ENCODE assay signal across 8 mouse cellular contexts in genomic region chr3:122420410-122420774, GRCm38 (mm10).
A peak's percentile ranks its signal among the peaks of the same experiment; 100 is the strongest.
DNase-seq lines count a peak whose midpoint lies in the region; ATAC-seq and TF ChIP-seq lines count a peak whose summit lies in the region.

No protein-coding gene starts in this region.

- peak; percentile 82 for ATAC-seq in forebrain, postnatal 0 days
- ATAC-seq in hindbrain, embryonic 14.5 days (ENCODE audit: low FRiP score) = peak; percentile 67
- 0 out of 2 replicates have a peak, but pooled peaks have one; percentile 3 for ATAC-seq in limb, embryonic 12.5 days (ENCODE audit: insufficient number of reproducible peaks, insufficient read depth, low FRiP score, low TSS enrichment, low read depth)
- ATAC-seq in midbrain, embryonic 14.5 days (ENCODE audit: low FRiP score, low TSS enrichment) = peak; percentile 53

- H3K9ac ChIP-seq in forebrain, postnatal 0 days = peak overlapping the region; percentile 26
- peak overlapping the region; percentile 78 for H3K9ac ChIP-seq in hindbrain, embryonic 14.5 days
- peak overlapping the region; percentile 79 for H3K9ac ChIP-seq in limb, embryonic 12.5 days (replicated peaks)
- peak overlapping the region; percentile 60 for H3K9ac ChIP-seq in midbrain, embryonic 14.5 days (replicated peaks; ENCODE audit: low read length)

- H3K9me3 ChIP-seq in forebrain, postnatal 0 days (ENCODE audit: low read length) = no peaks in the 10 kb centered on the region
- no peaks in the 10 kb centered on the region for H3K9me3 ChIP-seq in hindbrain, embryonic 14.5 days (ENCODE audit: control insufficient read depth, low read length)
- no peaks in the 10 kb centered on the region for H3K9me3 ChIP-seq in limb, embryonic 12.5 days
- no peaks in the 10 kb centered on the region for H3K9me3 ChIP-seq in midbrain, embryonic 14.5 days (ENCODE audit: control insufficient read depth, low read length)

- H3K36me3 ChIP-seq in forebrain, postnatal 0 days (ENCODE audit: insufficient read depth) = no peaks in the 10 kb centered on the region
- H3K36me3 ChIP-seq in hindbrain, embryonic 14.5 days (replicated peaks; ENCODE audit: control insufficient read depth, insufficient read depth) = no peaks in the 10 kb centered on the region
- no peaks in the 10 kb centered on the region for H3K36me3 ChIP-seq in limb, embryonic 12.5 days
- H3K36me3 ChIP-seq in midbrain, embryonic 14.5 days (ENCODE audit: control insufficient read depth, insufficient read depth, low read length) = no peaks in the 10 kb centered on the region

- peak overlapping the region; percentile 86 for H3K27ac ChIP-seq in layer of hippocampus, adult 2 months
- peak overlapping the region; percentile 59; the same call in 1 of the 2 replicates for H3K27ac ChIP-seq in forebrain, postnatal 0 days (ENCODE audit: low read depth, low read length)
- peak overlapping the region; percentile 71 for H3K27ac ChIP-seq in hindbrain, embryonic 14.5 days
- H3K27ac ChIP-seq in limb, embryonic 12.5 days = peak overlapping the region; percentile 64; the same call in 1 of the 2 replicates
- peak overlapping the region; percentile 69 for H3K27ac ChIP-seq in midbrain, embryonic 14.5 days (replicated peaks; ENCODE audit: low read depth, low read length)

- DNase-seq in layer of hippocampus, adult 2 months (ENCODE audit: low spot score in 2 of 2) = peak; percentile 20 to 24
- no peak for DNase-seq in layer of hippocampus, adult 11-12 months (ENCODE audit: low spot score)
- peak; percentile 85 for DNase-seq in brain, embryonic 14.5 days (ENCODE audit: low read depth)
- peak; percentile 46 for DNase-seq in forebrain, postnatal 0 days
- DNase-seq in hindbrain, embryonic 14.5 days (ENCODE audit: low spot score) = peak; percentile 60
- peak; percentile 74 for DNase-seq in midbrain, embryonic 14.5 days
- no peak for DNase-seq in T-cell, adult 2 months (ENCODE audit: low spot score)

- H3K4me3 ChIP-seq in layer of hippocampus, adult 2 months = peak overlapping the region; percentile 73
- H3K4me3 ChIP-seq in forebrain, postnatal 0 days (ENCODE audit: low read depth, low read length) = peak overlapping the region; percentile 56
- H3K4me3 ChIP-seq in hindbrain, embryonic 14.5 days (replicated peaks; ENCODE audit: low read length) = peak overlapping the region; percentile 61
- H3K4me3 ChIP-seq in limb, embryonic 12.5 days (replicated peaks) = peak overlapping the region; percentile 66
- peak overlapping the region; percentile 56 for H3K4me3 ChIP-seq in midbrain, embryonic 14.5 days (replicated peaks; ENCODE audit: low read depth, low read length)

- TF ChIP-seq CTCF in layer of hippocampus, adult 2 months (conservative IDR thresholded peaks at IDR 0.05) = no peak
- no peak for TF ChIP-seq CTCF in brain, embryonic 14.5 days (IDR thresholded peaks at IDR 0.05; ENCODE audit: borderline replicate concordance, extremely low read depth, insufficient read depth, insufficient read length)
- TF ChIP-seq CTCF in forebrain, postnatal 0 days (IDR thresholded peaks at IDR 0.05; ENCODE audit: low read depth) = no peak

- no peak for TF ChIP-seq POLR2A in brain, embryonic 14.5 days (IDR thresholded peaks at IDR 0.05; ENCODE audit: borderline replicate concordance, extremely low read depth, insufficient read depth, insufficient read length, poor library complexity, severe bottlenecking)

- H3K27me3 ChIP-seq in forebrain, postnatal 0 days (ENCODE audit: insufficient read depth, low read length) = peaks cover 7% of the 10 kb centered on the region; the same call in 1 of the 2 replicates
- H3K27me3 ChIP-seq in hindbrain, embryonic 14.5 days (ENCODE audit: control insufficient read depth, insufficient read depth, low read length) = peaks cover 17% of the 10 kb centered on the region
- peaks cover 32% of the 10 kb centered on the region for H3K27me3 ChIP-seq in limb, embryonic 12.5 days
- peaks cover 8% of the 10 kb centered on the region; the same call in 1 of the 2 replicates for H3K27me3 ChIP-seq in midbrain, embryonic 14.5 days (ENCODE audit: control insufficient read depth, insufficient read depth, low read length)

- H3K4me1 ChIP-seq in forebrain, postnatal 0 days (ENCODE audit: insufficient read depth) = no peaks in the 10 kb centered on the region
- H3K4me1 ChIP-seq in hindbrain, embryonic 14.5 days (replicated peaks; ENCODE audit: control insufficient read depth, insufficient read depth, low read length) = peaks cover 10% of the 10 kb centered on the region; the same call in 1 of the 2 replicates
- peaks cover 19% of the 10 kb centered on the region for H3K4me1 ChIP-seq in limb, embryonic 12.5 days (replicated peaks)
- 0 out of 2 replicates have a peak, but pooled peaks cover 8% of the 10 kb centered on the region for H3K4me1 ChIP-seq in midbrain, embryonic 14.5 days (ENCODE audit: control insufficient read depth, insufficient read depth, low read length)

- under 1% methylated on average over 15 of the region's 15 CpGs for WGBS in forebrain, postnatal 0 days
- whole genome bisulfite sequencing in hindbrain, embryonic 14.5 days = under 1% methylated on average over 15 of the region's 15 CpGs
- WGBS in limb, embryonic 12.5 days = 1% methylated on average over 15 of the region's 15 CpGs
- WGBS in midbrain, embryonic 14.5 days = 0% methylated on average over 15 of the region's 15 CpGs

- H3K4me2 ChIP-seq in forebrain, postnatal 0 days (ENCODE audit: low read depth) = peak overlapping the region; percentile 99
- peak overlapping the region; percentile 96 for H3K4me2 ChIP-seq in hindbrain, embryonic 14.5 days (replicated peaks)
- peak overlapping the region; percentile 95 for H3K4me2 ChIP-seq in limb, embryonic 12.5 days
- H3K4me2 ChIP-seq in midbrain, embryonic 14.5 days (ENCODE audit: low read length) = peak overlapping the region; percentile 95

Comparison
In these comparisons a context has a peak if more than half of its experiments do, and no peak if none do; other contexts are left out.
1. DNase-seq: peak in layer of hippocampus, adult 2 months (2 of 2), brain, embryonic 14.5 days (single experiment), forebrain, postnatal 0 days (single experiment), hindbrain, embryonic 14.5 days (single experiment) and midbrain, embryonic 14.5 days (single experiment); none in layer of hippocampus, adult 11-12 months (single experiment) and T-cell, adult 2 months (single experiment).
2. ATAC-seq: peak in every context shown above with its lines; median percentile 82 in forebrain, postnatal 0 days; 67 in hindbrain, embryonic 14.5 days; 53 in midbrain, embryonic 14.5 days; 3 in limb, embryonic 12.5 days.
3. H3K9ac ChIP-seq: peak in every context shown above with its lines; median percentile 79 in limb, embryonic 12.5 days; 78 in hindbrain, embryonic 14.5 days; 60 in midbrain, embryonic 14.5 days; 26 in forebrain, postnatal 0 days.
4. Peak in every context shown above with its lines, with median percentiles within 50 percentile points of each other: H3K27ac ChIP-seq, H3K4me3 ChIP-seq and H3K4me2 ChIP-seq.